Mouse (Mus musculus): ENCODE data around the gene Fgfr2. TPM values are rescaled to one million over a fixed set of nuclear protein-coding genes. Genes with fewer than 3 reads are reported as not detected.
"Not testable (repeated sequence)": the region's sequence is repeated elsewhere in the genome, so short reads cannot be mapped to it uniquely, and the experiment has no call there.

The Fgfr2 gene
- polyA plus RNA-seq, 1 experiment from 2014 or later: 137 TPM

GRCm38 (mm10) chr7:130593375-130594239, 2529.5 kb downstream of the Fgfr2 start:
- H3K9me3 ChIP-seq (replicated peaks); H3K4me1 ChIP-seq; H3K36me3 ChIP-seq; H3K9ac ChIP-seq; ATAC-seq (ENCODE audit: insufficient number of reproducible peaks, low FRiP score, low TSS enrichment, low read depth); H3K4me3 ChIP-seq (replicated peaks); H3K27me3 ChIP-seq; H3K4me2 ChIP-seq (replicated peaks); H3K27ac ChIP-seq (replicated peaks): not testable (repeated sequence)
- 55% methylated on average over 8 of the region's 11 CpGs for WGBS

GRCm38 (mm10) chr7:130592975-130593374, 2530.2 kb downstream of the Fgfr2 start:
- WGBS: no CpG with 5 or more reads among the region's 11 CpGs
- not testable (repeated sequence) for H3K9ac ChIP-seq; H3K4me2 ChIP-seq (replicated peaks); H3K27me3 ChIP-seq; ATAC-seq (ENCODE audit: insufficient number of reproducible peaks, low FRiP score, low TSS enrichment, low read depth); H3K4me3 ChIP-seq (replicated peaks); H3K36me3 ChIP-seq; H3K9me3 ChIP-seq (replicated peaks); H3K4me1 ChIP-seq; H3K27ac ChIP-seq (replicated peaks)

DNA sequence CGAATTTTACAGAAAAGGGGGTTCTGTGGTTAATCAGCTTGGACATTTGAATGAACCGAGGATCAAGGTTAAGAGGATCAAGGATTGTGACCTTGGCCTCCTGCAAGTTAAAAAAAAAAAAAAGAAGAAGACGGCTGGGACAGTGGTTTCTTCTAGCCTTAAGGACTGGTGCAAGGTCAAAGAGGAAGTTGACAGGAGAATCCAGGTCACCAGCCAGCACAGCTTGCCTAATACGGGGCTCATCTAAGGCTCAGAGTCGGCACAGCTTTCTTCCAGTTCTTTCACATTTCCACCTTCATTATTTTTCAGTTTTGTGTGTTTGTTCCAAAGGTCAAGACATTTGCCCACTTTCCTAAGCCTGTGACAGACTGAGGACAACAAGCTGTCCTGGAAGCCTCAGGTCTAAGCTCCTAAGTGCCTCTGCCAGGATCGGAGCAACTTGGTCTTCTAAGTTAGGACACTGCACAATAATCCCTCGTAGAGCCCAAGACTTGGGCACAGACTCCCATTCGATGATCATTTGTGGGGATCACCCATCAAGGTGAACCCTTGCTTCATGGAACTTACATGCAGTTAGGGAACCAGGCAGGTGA, 2532.2 kb downstream of the Fgfr2 start:
- no peak overlapping the region for H3K4me2 ChIP-seq (replicated peaks)
- no peak for ATAC-seq (ENCODE audit: insufficient number of reproducible peaks, low FRiP score, low TSS enrichment, low read depth)
- H3K27me3 ChIP-seq: no peaks in the 10 kb centered on the region
- no peak overlapping the region for H3K4me3 ChIP-seq (replicated peaks)
- no peaks in the 10 kb centered on the region for H3K4me1 ChIP-seq
- 61% methylated on average over 8 of the region's 8 CpGs for WGBS
- no peak overlapping the region for H3K27ac ChIP-seq (replicated peaks)
- no peaks in the 10 kb centered on the region for H3K9me3 ChIP-seq (replicated peaks)
- H3K9ac ChIP-seq: no peak overlapping the region
- no peaks in the 10 kb centered on the region for H3K36me3 ChIP-seq

- H3K4me2 ChIP-seq (replicated peaks): no peak overlapping the region
- no peak overlapping the region for H3K9ac ChIP-seq
- no peaks in the 10 kb centered on the region for H3K36me3 ChIP-seq
- no peak overlapping the region for H3K27ac ChIP-seq (replicated peaks)
- no peak for ATAC-seq (ENCODE audit: insufficient number of reproducible peaks, low FRiP score, low TSS enrichment, low read depth)
- no peaks in the 10 kb centered on the region for H3K9me3 ChIP-seq (replicated peaks)
- 54% methylated on average over 13 of the region's 13 CpGs for WGBS
- H3K4me1 ChIP-seq: no peaks in the 10 kb centered on the region
- H3K27me3 ChIP-seq: no peaks in the 10 kb centered on the region
- H3K4me3 ChIP-seq (replicated peaks): no peak overlapping the region
These were observed 2532.9 kb downstream of the Fgfr2 start for GRCm38 (mm10) chr7:130590081-130590828.

DNA sequence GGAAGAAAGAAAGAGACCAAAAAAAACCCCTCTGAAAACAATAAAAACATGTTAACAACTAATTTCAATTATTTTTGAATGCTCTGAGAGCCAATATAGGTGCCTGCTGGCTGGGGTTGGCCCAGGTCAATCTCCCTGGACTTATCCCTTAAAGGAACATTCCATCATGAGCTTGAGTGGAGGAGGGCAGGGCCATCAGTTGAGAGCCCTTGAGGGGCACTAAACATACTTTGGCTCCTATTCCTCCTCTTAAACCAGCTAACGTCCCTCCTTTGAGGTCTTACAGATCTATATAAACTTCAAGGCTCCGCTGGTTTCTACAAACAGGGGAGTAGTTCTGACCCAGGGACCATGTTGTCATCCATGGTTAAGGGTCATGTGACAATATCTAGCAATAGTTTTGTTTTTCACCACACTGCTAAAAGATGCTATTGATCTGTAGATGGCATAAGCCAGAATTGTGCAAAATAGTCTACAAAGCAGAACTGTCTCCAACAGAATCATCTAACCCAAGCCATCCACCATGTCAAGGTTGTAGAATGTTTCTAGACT, 2536.6 kb downstream of the Fgfr2 start:
- H3K9me3 ChIP-seq (replicated peaks): no peaks in the 10 kb centered on the region
- ATAC-seq (ENCODE audit: insufficient number of reproducible peaks, low FRiP score, low TSS enrichment, low read depth): no peak
- H3K9ac ChIP-seq: no peak overlapping the region
- no peak overlapping the region for H3K27ac ChIP-seq (replicated peaks)
- no peaks in the 10 kb centered on the region for H3K36me3 ChIP-seq
- H3K27me3 ChIP-seq: no peaks in the 10 kb centered on the region
- H3K4me1 ChIP-seq: no peaks in the 10 kb centered on the region
- no peak overlapping the region for H3K4me3 ChIP-seq (replicated peaks)
- no peak overlapping the region for H3K4me2 ChIP-seq (replicated peaks)
- 82% methylated on average over 2 of the region's 2 CpGs for WGBS

GRCm38 (mm10) chr7:130578607-130579006, 2544.5 kb downstream of the Fgfr2 start:
- Histone ChIP-seq H3K9me3 (replicated peaks) (no peaks in the 10 kb centered on the region), H3K27ac (replicated peaks) (no peak overlapping the region; the same call in 1 of the 2 replicates), H3K9ac (no peak overlapping the region), H3K27me3 (no peaks in the 10 kb centered on the region), H3K4me2 (replicated peaks) (no peak overlapping the region), H3K4me1 (peaks cover 25% of the 10 kb centered on the region), H3K4me3 (replicated peaks) (no peak overlapping the region), H3K36me3 (no peaks in the 10 kb centered on the region)
- ATAC-seq (ENCODE audit: insufficient number of reproducible peaks, low FRiP score, low TSS enrichment, low read depth): no peak
- 61% methylated on average over 5 of the region's 5 CpGs for WGBS

GRCm38 (mm10) chr7:130578066-130578465, 2545.1 kb downstream of the Fgfr2 start:
- peak overlapping the region; percentile 85 for H3K27ac ChIP-seq (replicated peaks)
- H3K36me3 ChIP-seq: no peaks in the 10 kb centered on the region
- WGBS: 86% methylated on average over 2 of the region's 2 CpGs
- H3K27me3 ChIP-seq: no peaks in the 10 kb centered on the region
- H3K4me3 ChIP-seq (replicated peaks): no peak overlapping the region
- H3K9me3 ChIP-seq (replicated peaks): no peaks in the 10 kb centered on the region
- peaks cover 25% of the 10 kb centered on the region for H3K4me1 ChIP-seq
- no peak for ATAC-seq (ENCODE audit: insufficient number of reproducible peaks, low FRiP score, low TSS enrichment, low read depth)
- no peak overlapping the region for H3K4me2 ChIP-seq (replicated peaks)
- H3K9ac ChIP-seq: no peak overlapping the region

- Histone ChIP-seq H3K36me3 (no peaks in the 10 kb centered on the region), H3K4me1 (peaks cover 25% of the 10 kb centered on the region), H3K4me2 (replicated peaks) (peak within 1 kb of the TSS; percentile 45), H3K27ac (replicated peaks) (peak within 1 kb of the TSS; percentile 85), H3K4me3 (replicated peaks) (peak within 1 kb of the TSS; percentile 25), H3K9ac (no peak within 1 kb of the TSS), H3K27me3 (no peaks in the 10 kb centered on the region), H3K9me3 (replicated peaks) (no peaks in the 10 kb centered on the region)
- ATAC-seq (ENCODE audit: insufficient number of reproducible peaks, low FRiP score, low TSS enrichment, low read depth): no peak
- WGBS: 38% methylated on average over 15 of the region's 15 CpGs
These were observed 2545.7 kb downstream of the Fgfr2 start, which contains the start of gene Tacc2 for GRCm38 (mm10) chr7:130577388-130578003. Gene Tacc2, plus strand, starts transcription at chr7:130577438.

DNA sequence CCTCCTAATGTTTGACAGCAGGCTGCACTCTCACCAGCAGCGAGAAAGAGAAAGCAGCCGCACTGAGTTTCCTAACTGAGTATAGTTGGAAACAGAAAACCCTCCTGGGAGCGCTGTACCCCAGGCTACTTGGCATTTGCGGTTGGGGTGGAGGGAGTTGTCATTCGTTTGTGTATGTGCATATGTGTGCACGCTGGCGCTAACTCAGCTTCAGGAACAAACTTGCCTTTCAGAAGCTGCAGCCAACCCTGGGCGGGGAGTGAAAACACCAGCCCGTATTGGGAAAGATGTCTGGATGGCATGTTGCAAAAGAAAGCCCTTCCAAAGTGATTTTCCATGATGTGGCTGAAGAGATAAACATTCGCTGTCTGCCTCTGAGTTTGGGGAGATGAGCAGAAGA, 2546.2 kb downstream of the Fgfr2 start:
- peak; percentile 79 for ATAC-seq (ENCODE audit: insufficient number of reproducible peaks, low FRiP score, low TSS enrichment, low read depth)
- Histone ChIP-seq H3K9me3 (replicated peaks) (no peaks in the 10 kb centered on the region), H3K27me3 (no peaks in the 10 kb centered on the region), H3K4me1 (peaks cover 25% of the 10 kb centered on the region), H3K36me3 (no peaks in the 10 kb centered on the region), H3K27ac (replicated peaks) (peak overlapping the region; percentile 85), H3K4me2 (replicated peaks) (peak overlapping the region; percentile 45), H3K9ac (no peak overlapping the region), H3K4me3 (replicated peaks) (peak overlapping the region; percentile 25)
- 8% methylated on average over 10 of the region's 10 CpGs for WGBS

DNA sequence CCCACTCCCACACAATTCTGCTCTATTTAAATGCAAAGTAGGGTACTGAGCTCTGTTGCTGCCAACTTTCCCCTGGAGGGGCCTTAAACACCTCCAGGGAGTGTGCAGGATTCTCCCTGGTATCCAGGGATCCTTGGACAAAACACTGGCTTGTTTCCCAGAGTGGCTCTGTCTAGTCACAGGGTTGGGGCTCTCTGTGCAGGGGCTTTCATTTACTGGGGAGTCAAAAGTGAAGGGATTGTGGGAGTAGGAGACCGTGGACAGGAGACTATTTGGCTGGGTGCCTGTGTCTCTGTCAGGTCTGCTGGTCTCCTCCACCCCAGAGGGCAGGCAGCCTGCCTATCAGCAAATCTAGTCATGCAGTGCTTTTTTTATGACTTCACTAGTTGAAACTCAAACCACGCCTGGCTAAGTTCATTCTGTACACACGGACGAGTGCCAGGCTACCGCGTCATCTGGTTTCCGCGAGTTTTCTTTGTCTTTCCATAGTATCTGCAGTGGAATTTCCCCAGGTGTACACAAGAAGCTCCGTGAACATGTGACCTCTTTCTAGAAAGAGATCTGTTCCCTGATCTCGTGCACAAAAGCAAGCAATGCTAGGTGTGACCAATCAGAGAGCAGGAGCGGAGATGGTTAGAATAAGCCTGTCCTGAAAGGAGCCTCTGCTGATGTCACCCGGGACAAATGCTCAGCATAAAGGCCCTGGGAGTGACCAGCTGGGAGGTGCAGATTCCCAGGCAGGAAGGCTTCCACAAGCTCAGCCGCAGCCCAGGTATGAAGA, 2548.7 kb downstream of the Fgfr2 start:
- H3K9ac ChIP-seq: no peak overlapping the region

More for the DNA sequence above, 2548.7 kb downstream of the Fgfr2 start:
- WGBS: 44% methylated on average over 13 of the region's 13 CpGs
- Histone ChIP-seq H3K27ac (replicated peaks) (peak overlapping the region; percentile 51), H3K4me1 (peaks cover 25% of the 10 kb centered on the region), H3K4me2 (replicated peaks) (no peak overlapping the region), H3K27me3 (no peaks in the 10 kb centered on the region), H3K36me3 (no peaks in the 10 kb centered on the region), H3K4me3 (replicated peaks) (no peak overlapping the region), H3K9me3 (replicated peaks) (no peaks in the 10 kb centered on the region)
- ATAC-seq (ENCODE audit: insufficient number of reproducible peaks, low FRiP score, low TSS enrichment, low read depth): peak; percentile 31; the same call in 1 of the 2 replicates

Data from embryonic facial prominence, embryonic 15.5 days (tissue).